Mouse (Mus musculus): ENCODE measurements around the gene B230219D22Rik.

- TF ChIP-seq CTCF (IDR thresholded peaks at IDR 0.05; ENCODE audit: low read depth, low read length), result no peak
- TF ChIP-seq POLR2A (IDR thresholded peaks at IDR 0.05; ENCODE audit: insufficient read depth, low read length), result no peak
These were observed 358 bp downstream of the B230219D22Rik start for GRCm38 (mm10) chr13:55693243-55693721.
